Mouse (Mus musculus) granulocyte monocyte progenitor cell, adult 5-6 weeks (primary cell): Measurements from ENCODE around the gene March6. TPM values are rescaled to one million over a fixed set of nuclear protein-coding genes. Genes with fewer than 3 reads are reported as not detected.

Experiments used
- ATAC-seq: replicated peaks from 2 replicates; pipeline ENCODE4 v1.8.0; 2016; ENCODE audit warnings: mild to moderate bottlenecking, moderate TSS enrichment, inconsistent platforms; ENCODE audit not compliant: poor library complexity, severe bottlenecking
- total RNA-seq, 2 experiments: library from RNA; stranded (forward) in 1 of 2; stranded (reverse) in 1 of 2; fragments of 200-712, 200-1000 nt in 1 of 2; fragments of >200 nt in 1 of 2; fragmentation: Nextera tagmentation in 1 of 2; gene quantifications; 2 replicates each; pipeline ENCODE4 v1.2.3; 2014 to 2017

Gene March6
- total RNA-seq, 2 experiments from 2014 or later, result 26.4 to 27.1 TPM

- no peak for ATAC-seq
Observed at GRCm38 (mm10) chr15:31458081-31458480, 72.8 kb downstream of the March6 start.

DNA sequence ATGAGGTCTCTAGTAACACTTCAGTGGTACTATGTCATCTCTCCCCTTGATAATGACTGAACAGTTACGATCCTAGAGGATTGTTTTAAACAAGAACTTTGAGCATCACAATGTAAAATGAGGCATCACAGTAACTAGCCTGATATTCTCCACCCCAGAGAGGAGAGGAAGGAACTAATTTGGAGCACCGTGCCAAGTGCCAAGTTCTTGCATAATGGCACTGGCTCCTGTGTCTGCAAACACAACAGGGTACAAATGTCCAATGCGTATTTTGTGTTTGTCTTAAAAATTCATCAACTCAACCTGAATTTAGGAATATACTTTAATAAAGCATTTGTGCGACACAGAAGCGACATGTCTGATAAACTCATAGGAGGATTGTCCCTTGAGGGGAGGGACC is 74.5 kb downstream of the March6 start:
- no peak for ATAC-seq

GRCm38 (mm10) chr15:31454861-31455295 is 76.0 kb downstream of the March6 start:
- ATAC-seq, result no peak

GRCm38 (mm10) chr15:31454096-31454860 is 76.6 kb downstream of the March6 start:
- no peak for ATAC-seq

DNA sequence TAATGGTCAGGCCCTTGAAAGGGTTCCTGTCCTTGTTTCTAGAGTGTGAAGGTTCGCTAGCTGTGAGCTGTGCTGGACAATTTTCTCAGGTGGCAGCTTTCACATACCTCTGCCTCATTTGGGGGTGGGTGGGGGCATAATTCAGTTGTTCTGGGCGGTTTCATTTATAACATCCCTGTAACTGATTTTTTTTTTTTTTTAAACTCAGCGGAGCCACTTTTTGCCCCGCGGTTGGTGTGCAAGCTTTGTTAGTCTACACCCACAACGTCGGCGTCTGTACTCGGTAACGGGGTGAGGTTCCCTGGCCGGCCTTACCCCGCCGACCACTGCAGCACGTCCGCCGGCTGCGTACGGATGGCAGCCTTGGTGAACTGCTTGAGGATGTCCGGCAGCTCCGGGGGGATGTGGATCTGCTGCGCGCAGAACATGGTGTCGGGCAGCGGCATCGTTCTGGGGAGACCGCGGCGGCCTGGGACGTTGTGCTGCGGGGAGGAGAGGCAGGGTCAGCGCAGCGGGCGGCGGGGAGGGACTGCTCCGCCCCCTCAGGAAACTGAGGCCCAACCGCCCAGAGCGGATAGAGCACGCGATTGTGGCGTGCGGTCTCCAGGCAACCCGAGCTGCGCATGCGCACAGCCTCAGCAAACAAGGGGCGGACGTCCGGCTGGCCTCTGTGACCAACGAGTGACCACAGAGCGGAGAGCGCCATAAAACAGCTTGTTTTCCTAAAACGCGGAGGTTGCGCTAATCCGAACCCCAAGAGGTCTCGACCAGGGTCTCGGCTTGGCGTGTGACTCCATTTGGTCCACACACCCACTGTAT is 77.5 kb downstream of the March6 start, which contains the start of gene Ropn1l:
Gene Ropn1l, minus strand, starts transcription at position 640 of the 819 bp plus-strand sequence.
- ATAC-seq, result peak; percentile 87

GRCm38 (mm10) chr15:31452336-31453097 is 78.3 kb downstream of the March6 start:
- 0 out of 2 replicates have a peak, but pooled peaks have one; percentile 5 for ATAC-seq

GRCm38 (mm10) chr15:31449772-31450171 is 81.1 kb downstream of the March6 start:
- ATAC-seq, result no peak

- ATAC-seq, result peak; percentile 65
Observed at GRCm38 (mm10) chr15:31447121-31447520, 83.7 kb downstream of the March6 start.

- ATAC-seq, result no peak
Observed at GRCm38 (mm10) chr15:31442698-31443097, 88.2 kb downstream of the March6 start.

DNA sequence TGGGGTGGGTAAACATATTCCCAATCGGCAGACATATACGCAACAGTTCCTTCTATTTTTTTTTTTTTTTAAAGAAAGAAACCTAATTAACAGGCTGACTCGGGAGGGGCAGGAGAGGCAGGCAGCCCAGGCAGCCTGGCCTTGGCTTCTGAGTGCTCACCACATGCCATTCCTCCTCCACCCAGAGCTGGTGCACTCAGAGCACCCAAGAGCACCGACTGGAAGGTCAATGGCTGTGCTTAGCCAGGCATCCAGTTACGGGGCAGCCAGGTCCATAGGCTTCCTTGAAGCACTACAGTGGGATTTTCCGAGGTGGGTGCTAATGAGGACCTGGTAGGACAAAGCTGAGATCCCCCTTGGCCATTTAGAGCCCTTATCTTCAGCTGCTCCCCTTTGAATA is 88.9 kb downstream of the March6 start:
- no peak for ATAC-seq

GRCm38 (mm10) chr15:31436811-31437210 is 94.0 kb downstream of the March6 start:
- ATAC-seq, result no peak

GRCm38 (mm10) chr15:31436083-31436482 is 94.8 kb downstream of the March6 start:
- ATAC-seq, result no peak

GRCm38 (mm10) chr15:31433768-31434167 is 97.1 kb downstream of the March6 start:
- ATAC-seq, result no peak

DNA sequence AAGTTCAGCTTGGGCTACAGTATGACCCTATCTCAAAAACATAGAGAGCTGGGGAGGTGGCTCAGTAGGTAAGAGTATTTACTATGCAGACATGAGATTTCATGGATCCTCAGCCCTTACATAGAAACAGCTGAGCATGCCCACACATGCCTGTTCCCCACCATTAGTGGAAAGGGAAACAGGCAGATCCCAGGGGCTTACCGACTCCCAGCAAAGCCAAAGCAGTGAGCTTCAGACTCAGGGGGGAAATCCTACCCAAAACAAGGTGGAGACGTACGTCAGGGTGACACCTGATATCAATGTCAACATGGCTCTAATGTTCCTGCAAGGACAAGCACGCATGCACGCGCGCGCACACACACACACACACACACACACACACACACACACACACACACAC is 99.0 kb downstream of the March6 start:
- ATAC-seq, result no peak

GRCm38 (mm10) chr15:31430014-31430413 is 100.8 kb downstream of the March6 start:
- ATAC-seq, result no peak

GRCm38 (mm10) chr15:31429429-31429828 is 101.4 kb downstream of the March6 start:
- no peak for ATAC-seq

DNA sequence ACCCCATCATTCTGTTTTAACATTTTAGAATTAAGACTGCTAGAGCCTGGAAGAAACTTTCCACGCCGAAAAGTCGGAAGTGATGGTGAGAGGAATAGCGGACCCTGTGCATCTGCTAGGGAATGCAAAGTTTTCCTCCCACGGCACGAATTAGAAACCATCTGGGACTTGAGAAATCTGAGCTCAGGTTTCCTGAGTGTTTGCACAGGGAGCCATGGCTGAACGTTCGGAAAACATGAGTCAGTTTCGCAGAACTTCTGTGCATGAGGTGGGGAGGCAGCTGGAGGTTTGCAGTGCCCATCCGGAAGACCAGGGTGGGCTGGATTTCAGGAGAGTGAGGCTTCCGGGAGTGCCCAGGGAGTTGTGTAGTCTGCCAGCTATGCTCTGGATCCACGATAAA is 102.3 kb downstream of the March6 start:
- ATAC-seq, result no peak

GRCm38 (mm10) chr15:31427390-31427789 is 103.5 kb downstream of the March6 start:
- no peak for ATAC-seq

DNA sequence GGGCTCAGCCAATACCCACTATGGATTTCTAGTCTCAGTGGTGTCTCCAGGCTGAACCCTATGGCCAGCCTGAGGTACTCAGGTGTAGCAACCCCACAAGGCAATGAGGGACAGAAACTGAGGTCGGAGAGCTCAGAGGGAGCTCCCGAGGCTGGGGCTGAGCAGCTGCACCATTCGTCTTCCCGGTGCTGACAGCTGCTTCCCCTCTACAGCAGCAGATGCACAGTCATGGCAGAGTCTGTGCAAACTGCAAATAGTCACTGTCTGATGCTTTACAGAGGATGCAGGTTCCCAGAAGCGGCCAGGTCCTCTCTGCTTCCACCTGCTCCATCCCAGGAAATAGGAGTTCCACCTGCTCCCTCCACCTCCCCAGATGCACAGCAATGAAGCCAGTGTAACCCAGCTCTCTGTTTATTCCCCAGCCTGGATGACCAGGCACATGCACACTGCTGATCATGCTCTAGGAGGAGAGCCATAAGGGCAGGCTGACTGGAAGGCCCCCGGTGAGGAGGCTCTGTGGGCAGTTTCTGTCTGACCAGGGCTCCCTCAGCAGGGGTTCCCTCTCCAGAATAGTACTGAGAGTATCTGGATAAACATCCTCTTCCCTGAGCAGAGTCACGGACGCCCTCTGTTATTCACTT is 104.7 kb downstream of the March6 start:
- ATAC-seq, result no peak; the same call in 1 of the 2 replicates
